Mouse (Mus musculus) monocyte, adult 5-6 weeks (primary cell): Measurements from ENCODE around the gene Sap30. TPM values are rescaled to one million over a fixed set of nuclear protein-coding genes. Genes with fewer than 3 reads are reported as not detected.
"Not testable (repeated sequence)": the region's sequence is repeated elsewhere in the genome, so short reads cannot be mapped to it uniquely, and the experiment has no call there.

ENCODE experiments used
- ATAC-seq: fragments of 153-309, 156-312 bp; replicated peaks from 2 replicates; pipeline ENCODE4 v1.8.0; 2017; ENCODE audit warnings: mild to moderate bottlenecking; ENCODE audit not compliant: low TSS enrichment, insufficient number of reproducible peaks, severe bottlenecking, poor library complexity, low FRiP score
- total RNA-seq: library from RNA; stranded (forward); fragments of 200-1000, 200-491, 200-594 nt; gene quantifications from 3 replicates; pipeline ENCODE4 v1.2.3, GENCODE M21; 2017

Sap30 gene
- 66.6 to 145 TPM (median 139 TPM) in 3 replicates for total RNA-seq

DNA sequence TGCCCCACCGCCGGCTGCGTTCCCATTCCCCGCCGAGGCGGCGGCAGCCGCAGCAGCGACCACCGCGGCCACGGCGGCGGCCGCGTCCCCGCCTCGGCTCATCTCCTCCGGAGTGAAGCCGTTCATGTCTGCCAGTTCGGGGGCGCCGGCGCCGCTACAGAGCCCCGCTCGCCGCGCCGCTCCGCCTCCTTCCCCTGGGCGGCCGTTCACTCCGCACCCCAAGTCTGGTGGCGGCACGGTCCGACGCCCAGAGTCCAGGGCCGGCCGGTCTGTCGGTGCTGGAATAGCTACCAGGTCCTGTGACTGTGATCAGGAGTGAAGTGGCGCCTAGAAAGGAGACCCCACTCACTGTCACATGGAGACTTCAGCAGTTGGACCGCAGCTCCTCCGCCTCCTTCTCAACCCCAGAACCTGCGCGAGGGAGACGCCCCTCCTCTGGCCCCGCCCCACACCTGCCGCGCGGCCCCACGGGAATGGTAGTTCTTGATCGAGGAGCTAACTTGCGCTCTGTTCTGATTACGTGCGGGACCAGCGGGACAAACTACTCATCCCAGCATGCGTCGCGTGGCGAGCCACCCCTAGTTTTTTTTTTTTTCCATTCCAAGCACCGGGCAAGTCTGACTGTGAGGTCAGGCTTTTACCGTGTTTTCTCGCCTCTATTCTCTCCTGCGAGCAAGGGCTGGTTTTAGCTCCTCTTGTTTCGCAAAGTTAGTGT lies at the start of gene Sap30:
Sap30 (minus strand) TSS at position 420 of the 715 bp plus-strand sequence.
- peak; percentile 99 for ATAC-seq

DNA sequence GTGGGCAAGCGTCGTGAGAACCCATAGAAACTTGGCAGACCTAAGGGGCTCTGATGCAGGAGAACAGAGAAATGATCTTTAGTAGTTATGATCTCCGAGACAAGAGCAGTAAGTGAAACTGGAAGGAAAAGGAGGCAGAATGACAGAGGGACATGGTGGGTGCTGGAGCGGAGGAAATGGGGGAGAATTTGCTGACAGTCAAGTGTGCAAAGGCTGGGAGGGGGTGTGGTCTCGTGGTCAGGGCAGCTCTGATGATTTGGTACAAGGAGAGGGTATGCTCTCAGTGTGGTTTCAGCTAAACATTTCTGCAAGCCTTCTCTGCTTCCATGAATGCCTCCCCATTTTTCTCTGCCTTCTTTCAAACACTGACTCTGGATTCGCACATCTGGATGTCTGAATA lies 48.5 kb upstream of the Sap30 start:
- ATAC-seq = no peak

DNA sequence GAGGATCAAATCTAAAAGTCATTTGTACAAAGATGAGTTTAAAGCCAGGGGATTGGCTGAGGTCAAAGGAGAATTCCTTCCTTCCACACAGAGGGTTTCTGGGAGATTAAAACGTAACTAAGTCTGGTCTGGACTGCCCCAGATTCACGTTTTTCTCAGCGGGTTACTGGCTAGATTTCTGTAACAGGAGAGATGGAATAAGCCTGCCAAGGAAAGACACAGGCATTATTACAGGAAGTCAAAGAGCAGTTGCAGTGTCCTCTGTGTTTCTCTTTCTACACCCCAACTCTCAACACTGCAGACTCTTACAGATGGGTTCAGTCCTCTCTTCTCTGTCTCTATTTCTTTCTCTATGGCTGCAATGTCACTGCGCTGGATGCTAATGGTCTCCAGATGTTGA lies 46.8 kb upstream of the Sap30 start:
- ATAC-seq = no peak

DNA sequence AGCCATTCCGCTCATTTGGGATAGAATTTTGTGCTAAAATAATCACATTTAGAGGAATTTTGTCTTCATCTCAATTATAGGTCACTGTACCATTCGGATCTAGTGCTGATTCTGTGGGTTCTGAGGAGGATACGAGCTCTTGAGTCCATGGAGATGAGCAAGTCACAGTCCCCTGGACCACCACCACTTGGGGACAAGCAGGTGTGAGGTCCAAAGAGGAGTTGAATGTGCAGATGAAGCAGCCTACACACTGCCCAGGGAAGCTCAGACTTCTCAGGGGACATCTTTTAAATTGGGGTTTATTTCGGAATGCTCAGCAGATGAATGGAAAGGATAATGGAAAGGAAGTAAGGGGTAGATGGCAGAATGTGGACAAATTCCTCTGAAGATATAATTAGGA lies 45.4 kb upstream of the Sap30 start:
- ATAC-seq = no peak

DNA sequence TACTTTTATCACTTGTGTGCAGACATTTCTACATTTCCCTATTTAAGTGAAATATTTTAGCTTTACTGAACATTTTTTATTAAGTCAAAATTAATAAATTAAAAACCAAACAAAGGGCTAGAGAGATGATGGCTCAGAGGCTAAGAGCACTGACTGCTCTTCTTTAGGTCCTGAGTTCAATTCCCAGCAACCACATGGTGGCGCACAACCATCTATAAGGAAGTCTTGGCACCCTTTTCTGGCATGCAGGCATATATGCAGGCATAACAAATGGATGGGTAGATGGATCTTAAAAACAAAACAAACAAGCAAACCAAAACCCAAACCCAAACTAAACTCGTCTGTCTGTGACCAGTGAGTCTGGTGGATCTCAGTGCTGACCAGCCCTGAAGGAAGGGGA lies 44.6 kb upstream of the Sap30 start:
- no peak for ATAC-seq

DNA sequence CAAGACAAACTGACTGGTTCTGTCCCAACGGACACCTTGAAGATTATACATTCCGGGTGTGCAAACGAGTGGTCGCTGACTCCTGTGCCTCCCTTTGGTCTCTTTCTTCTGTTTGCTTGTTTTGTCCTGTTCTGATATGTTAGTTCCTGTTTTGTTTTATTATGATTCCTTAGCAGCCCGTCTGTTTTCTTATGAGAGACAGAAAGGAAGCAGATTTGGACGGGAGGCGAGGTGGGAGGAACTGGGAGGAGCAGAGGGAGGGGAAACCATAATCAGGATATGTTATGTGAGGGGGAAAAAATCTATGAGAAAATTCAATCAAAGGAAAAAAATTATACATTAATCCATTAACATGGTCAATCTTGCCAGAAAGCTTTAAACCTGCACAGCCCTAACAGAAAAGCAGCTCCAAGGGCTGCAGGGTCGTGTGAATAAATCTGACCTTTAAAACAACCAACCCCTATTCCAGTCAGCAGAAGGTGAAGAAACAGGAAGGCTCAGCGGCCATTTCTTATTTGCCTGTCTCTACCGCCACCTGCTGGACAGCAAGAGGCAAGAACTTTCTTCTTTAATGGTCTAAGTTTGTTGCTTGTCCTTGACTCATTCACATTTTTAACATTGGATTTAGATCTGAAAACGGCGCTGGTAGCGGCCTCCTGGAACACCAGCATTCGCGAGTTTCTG lies 43.1 kb upstream of the Sap30 start:
- peak; percentile 86 for ATAC-seq

DNA sequence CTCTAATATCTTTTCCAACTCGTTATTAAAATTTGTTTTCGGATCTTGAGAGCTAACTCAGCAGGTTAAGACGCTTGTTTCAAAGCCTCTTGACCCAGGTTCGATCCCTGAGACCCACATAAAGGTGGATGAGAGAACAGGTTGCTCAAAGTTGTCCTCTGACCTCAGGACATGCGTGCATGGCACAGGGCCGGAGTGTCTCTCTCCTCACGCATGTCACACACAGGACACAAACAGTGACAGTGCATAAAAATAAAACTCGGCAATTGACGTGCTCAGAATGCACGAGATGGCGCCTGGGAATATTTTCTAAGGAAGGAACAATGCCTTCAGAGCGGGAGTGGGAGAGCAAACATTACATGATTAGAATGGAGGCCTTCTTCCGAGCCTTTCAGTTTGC lies 42.6 kb upstream of the Sap30 start:
- no peak for ATAC-seq

DNA sequence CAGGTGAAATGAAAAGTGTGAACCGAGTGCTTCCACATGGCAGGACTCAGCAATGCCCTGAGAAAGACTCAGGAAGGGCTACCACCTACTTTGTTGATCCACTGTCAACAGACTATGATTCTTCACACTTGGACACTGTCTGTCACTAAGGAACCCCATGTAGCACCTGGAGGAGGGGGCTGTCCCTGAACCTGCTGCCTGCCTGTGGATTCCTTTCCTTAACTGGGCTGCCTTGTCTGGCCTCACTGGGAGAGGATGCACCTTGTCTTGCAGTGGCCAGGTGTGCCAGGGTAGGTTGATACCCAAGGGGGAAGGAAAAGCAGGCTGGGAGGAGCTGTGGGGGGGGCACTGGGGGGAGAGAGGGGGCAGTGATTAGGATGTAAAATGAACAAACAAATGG lies 40.4 kb upstream of the Sap30 start:
- no peak for ATAC-seq

DNA sequence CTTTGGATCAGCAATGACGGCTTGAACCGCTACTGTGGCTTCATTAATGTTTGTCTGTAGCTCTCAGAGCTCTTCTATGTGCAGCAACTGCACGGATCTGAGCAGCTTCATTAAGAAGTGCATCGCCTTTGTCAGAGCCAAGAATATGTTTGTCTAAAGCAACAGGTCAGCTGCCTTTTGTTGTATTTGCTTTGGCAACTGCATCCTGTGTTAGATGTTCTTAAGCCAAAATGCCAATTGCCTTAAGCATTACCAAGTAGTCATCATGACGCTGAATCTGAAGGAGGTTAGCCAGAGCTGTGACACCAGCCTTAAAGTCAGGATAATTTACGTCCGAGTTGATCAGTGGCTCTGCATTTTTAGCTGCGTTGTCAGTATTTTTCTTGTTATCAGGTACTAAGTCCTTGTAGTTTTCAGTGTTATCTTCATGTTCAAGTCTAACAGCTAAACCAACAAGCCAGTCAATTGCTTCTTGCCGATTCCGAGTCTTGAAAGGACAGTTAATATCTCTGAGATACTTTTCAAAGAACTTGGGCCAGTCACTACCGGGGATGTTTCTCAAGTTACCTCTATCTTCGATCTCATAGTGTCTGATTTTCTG lies 32.6 kb upstream of the Sap30 start:
- ATAC-seq = no peak

DNA sequence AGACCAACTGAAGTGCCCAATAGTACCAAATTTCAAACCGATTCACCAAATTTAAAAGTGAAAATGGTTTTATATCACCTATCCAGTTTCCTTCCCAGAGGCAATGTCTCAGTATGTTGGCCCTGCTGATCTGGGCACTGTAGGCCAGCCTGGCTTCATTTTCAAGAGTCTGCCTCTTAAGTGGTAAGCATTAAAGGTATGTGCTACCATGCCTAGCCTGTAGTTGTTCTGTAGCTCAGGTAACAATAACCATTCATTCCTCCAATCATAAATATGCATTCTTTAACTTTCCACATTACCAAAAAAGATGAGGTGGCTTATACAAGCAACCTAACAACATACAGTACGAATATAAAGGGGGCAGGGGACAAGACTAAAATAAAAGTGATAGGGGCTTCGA lies 30.1 kb upstream of the Sap30 start:
- no peak for ATAC-seq

DNA sequence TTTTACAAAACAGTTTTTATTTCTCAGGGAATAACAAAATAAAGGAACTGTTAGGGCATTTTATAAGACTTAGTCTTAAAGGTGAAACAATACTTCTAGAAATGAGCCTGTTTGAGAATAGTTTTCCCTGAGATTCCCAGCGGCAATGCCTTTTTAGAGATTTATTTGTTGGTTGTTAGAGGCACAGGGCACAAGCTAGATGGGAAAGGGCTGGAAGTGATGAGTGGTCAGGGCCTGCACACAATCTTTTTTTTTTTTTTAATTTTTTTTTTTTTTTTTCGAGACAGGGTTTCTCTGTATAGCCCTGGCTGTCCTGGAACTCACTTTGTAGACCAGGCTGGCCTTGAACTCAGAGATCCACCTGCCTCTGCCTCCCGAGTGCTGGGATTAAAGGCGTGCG lies 29.0 kb upstream of the Sap30 start:
- not testable (repeated sequence) for ATAC-seq

DNA sequence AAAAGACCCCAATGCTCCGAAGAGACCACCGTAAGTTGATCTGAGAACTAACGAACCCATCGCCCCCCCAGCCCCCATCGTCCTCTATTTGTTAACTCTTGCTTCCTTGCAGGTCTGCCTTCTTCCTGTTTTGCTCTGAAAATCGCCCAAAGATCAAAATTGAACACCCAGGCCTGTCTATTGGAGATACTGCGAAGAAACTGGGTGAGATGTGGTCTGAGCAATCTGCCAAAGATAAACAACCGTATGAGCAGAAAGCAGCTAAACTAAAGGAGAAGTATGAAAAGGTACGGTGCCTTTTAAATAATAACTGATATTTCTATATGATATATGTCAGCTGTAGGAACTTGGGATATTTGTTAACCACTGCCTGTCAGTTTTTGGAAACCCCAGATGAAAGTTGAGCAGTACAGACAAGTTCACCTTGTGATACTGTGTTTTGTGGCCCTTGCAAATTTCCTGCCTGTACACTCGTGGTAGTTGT lies 25.6 kb upstream of the Sap30 start:
- ATAC-seq = not testable (repeated sequence)

DNA sequence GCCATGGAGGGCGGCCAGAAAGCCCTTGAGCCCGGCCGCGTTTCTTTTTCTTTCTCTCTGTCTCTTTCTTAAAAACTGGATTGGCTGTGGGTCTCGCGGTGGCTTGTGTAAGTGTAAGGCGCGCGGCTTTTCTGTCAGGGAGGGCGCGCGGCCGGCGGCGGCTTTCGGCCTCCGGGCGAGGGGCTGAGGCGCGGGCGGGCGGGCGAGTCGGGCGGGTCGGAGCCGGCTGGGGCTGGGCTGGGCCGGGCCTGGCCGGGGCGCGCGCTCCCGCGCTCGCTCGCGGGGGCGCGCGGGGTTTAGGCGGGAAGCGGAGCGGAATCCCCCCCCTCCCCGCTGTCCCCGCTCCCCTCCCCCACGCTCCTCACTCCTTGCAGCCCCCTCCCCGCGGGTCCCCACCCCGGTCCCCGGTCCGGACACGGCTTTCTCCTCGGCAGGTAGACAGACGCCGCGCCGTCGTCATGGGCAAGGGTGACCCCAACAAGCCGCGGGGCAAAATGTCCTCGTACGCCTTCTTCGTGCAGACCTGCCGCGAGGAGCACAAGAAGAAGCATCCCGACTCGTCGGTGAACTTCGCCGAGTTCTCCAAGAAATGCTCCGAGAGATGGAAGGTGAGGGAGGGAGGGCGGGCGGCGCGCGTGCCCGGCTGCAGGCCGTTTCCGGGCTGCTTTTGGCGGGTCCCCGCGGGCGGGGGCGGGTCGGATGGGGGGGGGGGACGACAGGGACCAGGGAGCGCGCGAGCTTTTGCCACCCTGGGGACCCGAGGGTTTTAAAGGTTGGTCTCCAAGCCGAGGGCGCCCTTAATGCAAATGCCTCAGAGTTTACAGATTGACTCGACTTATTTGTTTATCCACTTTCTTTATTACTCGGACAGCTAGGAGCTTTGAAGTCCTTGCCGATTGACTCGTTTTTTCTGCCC lies 24.7 kb upstream of the Sap30 start:
- no peak for ATAC-seq

DNA sequence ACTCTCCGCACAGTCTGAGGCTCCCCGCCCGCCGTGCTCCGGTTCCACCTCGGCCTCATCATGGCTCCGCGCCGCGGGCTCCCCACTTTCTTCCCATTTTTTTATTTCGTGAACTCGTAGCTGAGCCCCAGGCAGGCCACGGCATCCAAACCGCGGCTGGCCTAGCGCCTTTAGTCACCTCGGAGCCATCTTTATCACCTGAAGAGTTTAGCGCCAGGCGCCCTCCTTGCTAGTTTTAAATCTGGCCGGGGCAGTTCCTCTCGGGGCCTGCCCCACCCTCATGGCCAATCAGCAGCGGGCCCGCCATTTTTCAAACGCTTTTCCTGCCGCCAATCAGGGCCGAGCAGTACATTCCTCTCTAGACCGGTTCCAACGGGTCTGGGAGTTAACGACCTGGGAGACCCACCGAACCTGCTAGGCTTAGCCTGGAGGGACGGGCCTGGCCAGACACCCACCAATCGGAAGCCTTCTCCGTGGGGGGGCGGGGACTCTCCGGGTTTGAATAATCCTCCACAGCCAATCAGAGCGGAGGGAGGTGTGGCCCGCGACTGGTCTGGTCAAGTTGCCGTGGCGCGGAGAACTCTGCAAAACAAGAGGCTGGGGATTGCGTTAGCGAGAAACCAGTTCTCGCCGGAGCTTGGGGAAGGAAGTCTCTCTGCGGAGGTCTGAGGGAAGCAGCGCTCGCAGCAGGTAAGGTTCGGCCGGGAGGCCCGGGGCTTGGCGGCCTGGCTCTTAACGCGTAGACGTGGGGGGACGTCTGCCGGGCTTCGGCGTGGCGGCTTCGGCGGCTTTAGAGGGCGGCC lies 23.9 kb upstream of the Sap30 start, which contains the start of gene Hmgb2:
Hmgb2 (plus strand) TSS at position 592 of the 803 bp plus-strand sequence.
- ATAC-seq = peak; percentile 99

DNA sequence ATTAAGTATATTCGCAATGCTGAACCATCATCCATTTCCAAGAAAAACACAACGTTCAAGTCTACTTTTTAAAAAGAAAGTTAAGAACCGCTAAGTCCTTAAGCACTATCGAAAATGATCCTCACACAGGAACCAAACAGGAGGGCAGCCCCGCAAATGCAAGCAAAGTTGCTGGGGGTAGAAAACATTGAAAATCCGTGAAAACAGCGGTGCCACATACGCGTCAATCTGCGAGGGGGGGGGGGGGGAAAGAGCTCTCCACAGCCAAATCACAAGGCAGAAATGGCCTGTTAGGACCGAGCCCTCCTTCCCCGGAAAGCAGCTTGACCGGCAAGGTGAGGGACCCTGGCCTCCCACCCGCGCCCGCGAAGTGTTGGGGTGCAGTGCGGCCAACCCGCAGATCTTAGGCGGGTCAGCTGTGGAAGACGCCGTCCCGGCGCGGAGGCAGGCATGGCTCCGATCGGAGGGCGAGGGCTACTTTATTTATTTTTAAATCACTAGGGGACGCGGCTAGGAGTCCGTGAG lies 23.2 kb upstream of the Sap30 start:
- no peak for ATAC-seq

DNA sequence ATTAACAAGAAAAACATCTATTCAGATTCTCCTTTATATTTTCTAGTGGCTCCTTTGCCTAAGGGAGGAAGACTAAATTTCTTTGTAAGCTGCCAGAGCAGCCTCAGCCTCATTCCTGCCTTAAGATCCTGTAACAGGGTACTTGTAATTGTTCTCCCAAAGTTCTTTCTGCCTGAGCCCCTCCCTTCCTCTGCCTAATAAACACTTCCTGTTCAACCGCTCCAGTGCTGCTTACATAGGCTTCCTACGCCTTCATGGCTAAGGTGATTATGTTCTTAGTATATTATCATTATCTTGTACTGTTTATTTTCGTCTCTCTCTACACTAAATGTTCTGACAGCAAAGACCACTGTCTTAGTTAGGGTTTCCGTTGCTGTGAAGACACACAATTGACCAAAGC lies 21.0 kb upstream of the Sap30 start:
- ATAC-seq = no peak

DNA sequence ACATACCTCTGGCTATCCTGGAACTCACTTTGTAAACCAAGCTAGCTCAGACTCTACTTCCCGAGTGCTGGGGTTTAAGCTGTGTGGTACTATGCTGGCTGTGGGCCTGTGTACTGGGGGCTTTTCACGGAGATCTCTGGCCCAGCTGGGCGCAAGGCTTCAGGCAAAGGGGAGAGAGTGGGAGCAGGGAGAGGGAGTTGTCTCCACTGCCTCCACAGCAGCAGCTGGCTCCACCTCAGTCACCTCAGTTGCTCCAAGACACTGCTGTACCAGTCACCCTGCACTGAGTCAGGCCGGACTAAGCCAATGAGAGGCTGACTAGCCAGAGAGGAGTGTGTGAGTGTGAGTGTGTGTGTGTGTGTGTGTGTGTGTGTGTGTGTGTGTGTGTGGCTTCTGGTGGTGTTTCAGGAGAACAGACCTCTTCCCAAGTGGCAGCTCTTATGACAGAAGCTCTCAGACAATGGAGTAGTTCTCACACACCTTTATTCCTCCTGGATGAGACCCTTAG lies 19.9 kb upstream of the Sap30 start:
- no peak for ATAC-seq

DNA sequence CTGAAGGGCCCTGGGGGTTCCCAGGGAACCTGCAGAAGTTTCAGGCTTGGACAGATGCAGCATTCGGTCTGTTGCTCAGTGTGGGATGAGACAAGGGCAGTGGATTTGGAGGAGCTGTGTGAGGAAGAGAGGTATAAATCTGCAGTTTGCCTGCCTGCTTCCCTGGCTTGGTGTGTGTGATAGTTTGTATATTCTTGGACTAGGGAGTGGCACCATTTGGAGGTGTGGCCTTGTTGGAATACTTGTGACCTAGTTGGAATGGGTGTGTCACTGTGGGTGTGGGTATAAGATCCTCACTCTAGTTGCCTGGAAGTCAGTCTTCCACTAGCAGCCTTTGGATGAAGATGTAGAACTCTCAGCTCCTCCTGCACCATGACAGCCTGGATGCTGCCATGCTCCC lies 17.8 kb upstream of the Sap30 start:
- not testable (repeated sequence) for ATAC-seq
